Mouse (Mus musculus) cortical plate, adult 2 months (tissue): ENCODE results near the gene Kctd21.

Experiments
- CTCF ChIP-seq: fragments of 200-500 bp; IDR thresholded peaks from 2 replicates; pipeline ENCODE4 v1.5.1; 2011; ENCODE audit warnings: mild to moderate bottlenecking, control low read depth, low read length; ENCODE audit not compliant: insufficient read depth; ENCODE audit errors: extremely low read depth
- POLR2A ChIP-seq: fragments of 200-500 bp; IDR thresholded peaks from 2 replicates; pipeline ENCODE4 v1.6.1; 2011; ENCODE audit warnings: mild to moderate bottlenecking, low read length, control low read depth; ENCODE audit not compliant: insufficient read depth; ENCODE audit errors: extremely low read depth

DNA sequence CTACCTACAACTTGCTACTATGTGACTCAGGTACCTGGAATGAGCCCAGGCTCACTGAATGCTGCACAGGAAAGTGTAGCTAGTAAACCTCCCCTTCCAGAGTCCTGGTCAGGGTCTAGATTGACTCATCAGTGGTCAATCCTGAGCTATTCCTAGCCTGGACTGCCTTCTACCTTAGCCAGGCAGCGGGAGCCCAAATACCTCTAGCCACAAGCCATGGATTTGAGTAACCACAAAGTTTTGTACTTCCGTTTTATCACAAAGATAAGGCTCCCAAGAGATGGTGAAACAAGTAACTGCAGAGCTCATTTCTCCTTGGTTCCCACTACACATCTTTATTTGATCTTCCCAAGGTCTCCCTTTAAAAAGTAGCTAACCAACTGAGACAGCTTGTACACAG lies 31.2 kb upstream of the Kctd21 start:
- no peak for TF ChIP-seq CTCF
- no peak for TF ChIP-seq POLR2A
